Mouse (Mus musculus): ENCODE measurements around the gene Gli3. TPM values are rescaled to one million over a fixed set of nuclear protein-coding genes. Genes with fewer than 3 reads are reported as not detected.

Gene Gli3
- polyA plus RNA-seq (2017; shearing (Covaris generic)): under 1 TPM in 1 of 3 experiments, not detected in 2; 0.06 TPM

GRCm38 (mm10) chr13:15462830-15463491, at the start of gene Gli3:
Gli3 (plus strand) TSS chr13:15463235.
- ATAC-seq: no peak

DNA sequence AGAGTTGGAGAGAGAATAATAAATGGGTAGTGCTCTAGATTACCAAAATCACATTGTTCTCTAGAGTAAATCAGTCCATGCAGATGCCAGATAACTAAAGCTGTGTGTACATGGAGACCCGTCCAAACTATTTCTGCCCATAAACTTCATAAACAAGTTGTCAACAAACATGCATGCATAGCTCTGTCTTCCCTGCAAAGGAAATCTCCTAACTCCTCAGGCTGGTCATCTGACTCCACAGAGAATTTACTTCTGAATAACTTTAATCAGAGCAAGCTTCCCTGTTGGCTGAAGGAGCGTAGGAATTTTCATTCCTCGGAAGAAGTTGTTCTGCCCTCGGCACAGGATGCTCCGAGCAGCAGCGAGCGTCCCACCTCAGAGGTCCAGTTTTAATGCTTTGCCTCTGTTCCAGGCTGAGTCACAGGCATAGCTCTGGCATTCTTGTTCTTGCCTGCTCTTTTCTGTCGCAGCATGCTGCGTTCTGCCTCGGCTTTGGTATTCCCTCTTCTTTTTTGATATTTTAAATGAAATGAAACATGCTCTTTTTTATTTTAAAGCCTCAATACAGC, 41.8 kb upstream of the Gli3 start:
- ATAC-seq: no peak

DNA sequence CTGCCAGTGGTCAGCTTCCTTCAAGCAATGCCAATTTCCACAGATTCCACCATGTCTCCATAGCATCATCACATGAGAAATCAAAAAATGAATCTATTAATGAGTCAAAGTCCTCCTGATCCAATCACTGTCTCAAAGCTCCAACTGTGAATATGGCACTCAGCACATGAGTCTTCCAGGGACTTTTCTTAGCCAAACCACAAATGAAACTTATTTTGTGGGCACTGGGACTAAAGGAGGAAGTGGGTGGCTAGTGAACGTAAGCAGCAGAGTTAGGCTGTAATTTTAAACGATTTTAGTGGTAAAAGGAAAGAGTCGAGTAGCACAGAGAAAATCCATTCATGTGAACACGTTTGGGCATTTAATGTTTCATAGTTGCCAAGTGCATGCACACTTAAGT, 21.0 kb upstream of the Gli3 start:
- ATAC-seq: no peak

DNA sequence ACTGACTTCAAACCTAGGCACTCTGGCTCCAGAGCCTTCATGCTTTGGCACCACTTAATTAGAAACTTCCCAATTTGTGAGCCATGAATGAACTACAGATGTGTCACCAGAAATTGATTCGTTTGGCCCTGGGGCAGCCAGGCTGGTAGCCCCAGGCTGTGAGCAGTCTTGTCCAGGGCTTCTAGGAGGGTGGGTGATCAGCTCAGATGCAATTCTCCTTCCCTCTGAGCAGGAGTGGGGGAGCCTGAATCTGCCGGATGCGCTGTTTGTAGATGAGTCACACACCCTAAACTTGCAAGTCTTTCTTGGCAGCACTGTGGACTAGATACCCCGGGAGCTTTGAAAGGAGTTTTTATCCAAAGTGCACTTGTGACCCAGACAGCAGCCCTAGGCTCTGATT, 18.7 kb upstream of the Gli3 start:
- ATAC-seq: no peak

DNA sequence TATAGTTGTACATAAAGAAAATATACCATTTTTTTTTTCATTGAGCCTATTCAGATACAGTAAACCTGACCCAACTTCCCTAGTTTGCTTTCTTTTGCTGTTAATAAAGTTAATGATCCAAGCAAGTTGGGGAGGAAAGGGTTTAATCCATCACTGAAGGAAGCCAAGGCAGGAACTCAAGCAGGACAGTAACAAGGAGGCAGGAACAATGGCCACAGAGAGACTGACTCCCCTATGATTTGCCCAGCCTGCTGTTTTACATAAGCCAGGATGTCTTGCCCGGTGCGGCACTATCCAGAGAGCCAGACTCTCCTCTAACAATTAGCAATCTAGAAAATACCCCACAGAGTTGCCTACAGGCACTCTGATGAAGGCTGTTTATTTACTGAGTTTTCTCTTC, 17.4 kb upstream of the Gli3 start:
- ATAC-seq: no peak

GRCm38 (mm10) chr13:15446004-15446403, 17.0 kb upstream of the Gli3 start:
- no peak for ATAC-seq

GRCm38 (mm10) chr13:15446782-15447564, 16.1 kb upstream of the Gli3 start:
- ATAC-seq: no peak

DNA sequence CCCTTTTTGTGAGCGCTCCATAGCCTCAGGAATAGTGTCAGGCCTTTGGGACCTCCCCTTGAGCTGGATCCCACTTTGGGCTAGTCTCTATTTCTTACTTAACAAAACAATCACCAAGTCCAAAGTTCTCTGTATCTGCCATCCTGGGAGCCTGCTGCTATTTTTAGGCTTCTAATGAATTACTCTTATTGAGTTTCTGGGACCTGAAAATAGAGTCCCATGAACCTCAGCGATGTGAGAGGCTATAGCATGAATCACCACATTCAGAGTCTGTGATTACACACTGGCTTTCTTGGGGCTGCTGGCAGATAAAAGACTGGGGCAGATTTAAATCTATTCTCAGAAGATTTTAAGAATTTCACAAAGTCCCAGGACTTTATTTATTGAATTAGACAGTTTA, 12.1 kb upstream of the Gli3 start:
- no peak for ATAC-seq

DNA sequence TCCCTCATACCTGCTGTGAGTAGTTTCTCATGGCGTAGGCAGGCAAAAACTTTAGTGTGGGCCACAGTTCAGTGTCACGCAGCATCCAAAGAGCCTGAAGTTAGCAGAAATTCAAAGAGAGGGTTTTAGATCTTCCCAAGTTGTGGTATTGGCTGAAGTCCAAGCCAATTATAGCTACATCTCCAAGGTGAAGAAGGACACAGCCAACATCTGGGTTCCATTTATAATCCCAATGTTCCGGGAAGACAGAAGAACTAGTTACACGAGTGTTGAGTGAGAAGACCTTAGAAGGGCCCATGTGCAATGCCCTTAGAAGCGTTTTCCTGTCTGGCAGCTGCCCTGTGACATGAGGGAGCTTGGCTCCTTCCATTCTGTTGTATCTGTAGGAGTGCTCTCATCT, 5.2 kb upstream of the Gli3 start:
- ATAC-seq: no peak

DNA sequence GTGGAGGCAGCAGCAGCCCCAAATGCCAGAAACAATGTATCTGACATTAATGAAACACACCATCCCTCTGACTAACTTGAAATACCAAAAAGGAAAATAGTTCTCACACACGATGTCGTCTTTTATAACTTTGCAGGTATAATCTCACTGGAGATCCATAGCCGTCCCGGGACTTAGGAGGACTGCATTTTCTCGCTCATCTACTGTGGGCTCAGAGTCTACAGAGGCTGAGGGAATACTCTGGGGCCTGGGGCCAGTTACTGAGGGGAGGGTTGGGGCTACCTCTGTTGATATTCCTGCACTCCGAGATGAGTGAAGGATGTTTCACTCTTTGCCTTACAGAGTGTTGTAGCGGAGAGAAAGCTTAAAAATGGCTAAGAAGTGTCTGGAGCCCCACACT, 1.1 kb upstream of the Gli3 start:
- no peak for ATAC-seq

DNA sequence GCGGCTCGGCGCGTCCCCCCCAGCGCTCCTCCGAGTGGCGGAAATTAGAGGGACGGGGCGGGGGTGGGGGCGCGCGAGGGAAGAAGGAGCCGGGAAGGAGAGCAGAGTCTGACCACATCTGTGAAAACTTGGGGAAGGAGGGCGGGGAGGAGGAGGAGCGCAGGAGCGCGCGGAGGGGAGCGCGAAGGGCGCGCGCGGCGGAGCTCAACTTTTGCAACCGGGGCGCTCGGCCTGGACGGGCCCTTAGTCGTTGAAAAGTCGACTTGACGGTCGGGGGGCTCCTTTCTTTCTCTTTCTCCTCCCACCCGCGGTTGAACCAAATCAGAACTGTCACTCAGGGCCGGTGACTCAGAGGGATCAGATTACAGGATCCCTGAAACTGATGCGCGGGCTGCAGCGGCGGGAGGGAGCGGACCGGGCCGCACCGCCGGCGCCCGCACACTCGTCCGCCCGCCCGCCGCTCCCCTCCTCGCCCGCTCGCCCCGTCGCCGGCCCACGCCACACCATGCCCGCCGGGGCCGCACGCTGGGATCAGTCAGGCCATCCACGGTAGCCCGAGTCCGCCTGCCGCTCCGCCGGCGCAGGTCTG, 551 bp downstream of the Gli3 start:
- no peak for ATAC-seq

- no peak for ATAC-seq
Measured at GRCm38 (mm10) chr13:15464081-15464526, 1.1 kb downstream of the Gli3 start.

GRCm38 (mm10) chr13:15464741-15465250, 1.8 kb downstream of the Gli3 start:
- no peak for ATAC-seq

DNA sequence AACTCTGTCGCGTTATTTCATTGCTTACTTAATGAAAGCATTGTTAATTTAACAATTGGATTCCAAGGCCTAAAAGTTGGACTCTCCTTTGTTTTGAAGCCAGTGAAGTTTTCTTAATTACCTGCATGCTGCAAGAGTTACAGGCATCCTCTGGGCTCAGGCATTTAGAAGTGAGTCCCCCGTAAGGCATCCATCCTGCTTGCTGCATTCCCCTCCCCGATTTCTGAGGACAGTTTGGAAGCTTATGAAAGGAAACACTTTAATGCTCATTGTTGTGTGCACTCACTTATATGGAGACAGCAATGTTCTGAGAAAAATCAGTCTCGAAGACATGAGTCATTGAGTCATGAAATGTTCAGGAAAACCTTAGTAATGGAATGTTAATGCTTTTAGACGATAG, 3.5 kb downstream of the Gli3 start:
- ATAC-seq: no peak

DNA sequence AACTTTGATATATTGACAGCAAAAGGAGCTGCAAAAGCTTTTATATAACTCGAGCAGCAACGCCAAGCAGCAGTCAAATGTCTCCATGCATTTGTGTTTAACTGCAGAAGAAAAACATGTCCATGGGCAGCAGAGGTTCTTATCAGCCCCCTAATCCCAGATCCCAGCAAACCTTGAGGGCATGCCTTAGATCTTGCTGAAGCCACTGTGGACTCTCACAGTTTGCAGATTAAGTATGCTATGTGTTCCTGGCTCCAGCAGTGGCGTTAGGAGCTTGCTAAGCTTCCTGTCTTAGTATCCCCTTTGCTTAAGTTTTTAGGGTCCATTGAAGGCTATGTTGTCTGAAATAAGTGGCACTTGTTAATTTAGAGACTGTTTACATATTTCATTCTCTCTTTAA, 4.4 kb downstream of the Gli3 start:
- ATAC-seq: no peak

- ATAC-seq: no peak
Measured at GRCm38 (mm10) chr13:15468421-15468820, 5.4 kb downstream of the Gli3 start.

- ATAC-seq: no peak
Measured at GRCm38 (mm10) chr13:15470056-15470455, 7.0 kb downstream of the Gli3 start.

DNA sequence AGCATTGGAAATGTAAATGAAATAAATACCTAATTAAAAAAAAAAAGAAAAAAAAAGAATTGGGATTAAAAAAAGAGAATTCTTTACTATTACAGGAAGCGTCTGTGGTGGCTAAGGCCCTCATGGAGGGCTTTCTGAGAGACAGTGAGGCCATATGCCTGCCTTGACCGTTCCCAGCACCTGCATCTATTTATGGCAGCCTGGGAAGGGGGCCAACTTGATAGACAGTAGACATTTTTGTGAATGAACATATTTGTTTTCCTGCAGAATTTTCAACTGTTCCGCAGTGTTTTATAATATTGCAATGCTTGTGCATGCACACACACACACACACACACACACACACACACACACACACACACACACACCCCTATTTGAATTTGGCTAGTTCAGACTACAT, 9.7 kb downstream of the Gli3 start:
- ATAC-seq: no peak

GRCm38 (mm10) chr13:15474393-15474792, 11.4 kb downstream of the Gli3 start:
- no peak for ATAC-seq

- ATAC-seq: no peak
Measured at GRCm38 (mm10) chr13:15486033-15486891, 23.2 kb downstream of the Gli3 start.

- no peak for ATAC-seq
Measured at GRCm38 (mm10) chr13:15487334-15487733, 24.3 kb downstream of the Gli3 start.

DNA sequence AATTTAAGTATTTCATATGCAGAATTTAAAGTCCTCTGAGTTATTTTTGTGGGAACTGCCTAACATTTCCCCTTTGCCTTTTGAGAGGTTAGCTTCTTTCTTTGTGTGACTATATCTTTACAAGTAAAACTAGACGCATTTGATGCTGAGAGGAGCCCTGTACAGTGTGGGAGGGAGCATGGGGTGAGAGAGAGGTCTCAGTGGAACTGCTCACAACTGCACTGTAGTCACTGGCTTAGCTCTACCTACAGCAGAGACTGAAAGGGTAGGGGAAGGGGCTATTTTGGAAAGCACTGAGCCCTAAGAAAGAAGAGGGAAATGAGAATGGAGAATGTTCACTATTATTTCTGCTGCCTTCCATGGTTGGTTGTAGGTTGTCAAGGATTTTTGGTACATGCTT, 25.0 kb downstream of the Gli3 start:
- ATAC-seq: no peak
